Mouse (Mus musculus): ENCODE measurements around the gene Ezr. TPM values are rescaled to one million over a fixed set of nuclear protein-coding genes. Genes with fewer than 3 reads are reported as not detected.

The Ezr gene
- polyA plus RNA-seq, 1 experiment = 368 TPM

- no peaks in the 10 kb centered on the region for H3K27me3 ChIP-seq (ENCODE audit: control insufficient read depth, insufficient read depth, low read length)
- H3K27ac ChIP-seq (ENCODE audit: insufficient read depth, low read depth, low read length) = peak overlapping the region; percentile 98
- 35% methylated on average over 16 of the region's 16 CpGs for WGBS
- peaks cover 26% of the 10 kb centered on the region for H3K4me1 ChIP-seq (ENCODE audit: control insufficient read depth, insufficient read depth, insufficient read length, low read length)
- H3K36me3 ChIP-seq (ENCODE audit: control insufficient read depth, insufficient read depth, low read length) = no peaks in the 10 kb centered on the region
- TF ChIP-seq POLR2A (IDR thresholded peaks at IDR 0.05; ENCODE audit: low read depth, low read length) (no peak), CTCF (IDR thresholded peaks at IDR 0.05; ENCODE audit: extremely low read depth, insufficient read length, insufficient replicate concordance, low read depth, low read length) (no peak)
- H3K4me3 ChIP-seq (ENCODE audit: low read depth, low read length) = peak overlapping the region; percentile 31
These were observed 25.4 kb upstream of the Ezr start for GRCm38 (mm10) chr17:6807827-6808520.

DNA sequence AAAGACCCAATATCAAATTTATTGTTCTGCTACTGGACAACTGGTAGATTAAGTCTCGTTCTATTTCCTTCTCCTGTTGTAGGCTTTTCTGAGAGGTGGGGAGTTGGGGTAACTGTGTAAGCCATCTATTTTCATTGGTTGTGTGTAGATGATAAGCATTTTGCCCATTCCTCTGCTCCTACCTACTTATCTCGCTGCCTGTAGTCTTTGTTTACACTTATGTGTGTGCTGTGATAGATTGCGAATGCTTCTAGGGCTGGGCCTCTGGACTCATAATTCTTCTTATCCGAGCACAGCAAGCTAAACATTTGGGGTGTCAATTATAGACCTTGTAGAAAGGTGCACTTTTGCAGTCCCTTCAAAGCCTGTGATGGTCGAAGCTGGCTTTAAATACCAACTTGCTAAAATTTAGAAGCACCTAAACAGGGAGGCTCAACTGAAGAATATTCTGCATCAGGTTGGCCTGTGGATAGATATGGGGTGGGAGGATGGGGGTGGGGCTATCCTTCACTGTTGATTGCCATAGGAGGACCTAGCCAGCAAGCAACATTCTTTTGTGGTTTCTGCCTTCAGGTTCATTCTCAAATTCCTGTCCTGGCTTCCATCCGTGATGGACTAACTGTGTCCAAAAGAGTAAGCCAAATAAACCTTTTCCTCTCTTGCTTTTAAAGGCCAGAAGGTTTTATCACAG is 22.4 kb upstream of the Ezr start:
- Histone ChIP-seq H3K27me3 (ENCODE audit: control insufficient read depth, insufficient read depth, low read length) (no peaks in the 10 kb centered on the region), H3K4me3 (ENCODE audit: low read depth, low read length) (no peak overlapping the region), H3K4me1 (ENCODE audit: control insufficient read depth, insufficient read depth, insufficient read length, low read length) (peaks cover 19% of the 10 kb centered on the region; the same call in 1 of the 2 replicates), H3K27ac (ENCODE audit: insufficient read depth, low read depth, low read length) (no peak overlapping the region), H3K36me3 (ENCODE audit: control insufficient read depth, insufficient read depth, low read length) (no peaks in the 10 kb centered on the region)
- TF ChIP-seq CTCF (IDR thresholded peaks at IDR 0.05; ENCODE audit: extremely low read depth, insufficient read length, insufficient replicate concordance, low read depth, low read length) (no peak), POLR2A (IDR thresholded peaks at IDR 0.05; ENCODE audit: low read depth, low read length) (no peak)
- 29% methylated on average over 6 of the region's 6 CpGs for WGBS

GRCm38 (mm10) chr17:6804111-6804510 is 21.5 kb upstream of the Ezr start:
- H3K27me3 ChIP-seq (ENCODE audit: control insufficient read depth, insufficient read depth, low read length) = no peaks in the 10 kb centered on the region
- TF ChIP-seq POLR2A (IDR thresholded peaks at IDR 0.05; ENCODE audit: low read depth, low read length) (no peak), CTCF (IDR thresholded peaks at IDR 0.05; ENCODE audit: extremely low read depth, insufficient read length, insufficient replicate concordance, low read depth, low read length) (no peak)
- no peaks in the 10 kb centered on the region for H3K36me3 ChIP-seq (ENCODE audit: control insufficient read depth, insufficient read depth, low read length)
- no peak overlapping the region for H3K4me3 ChIP-seq (ENCODE audit: low read depth, low read length)
- H3K27ac ChIP-seq (ENCODE audit: insufficient read depth, low read depth, low read length) = no peak overlapping the region
- WGBS = 87% methylated on average over 6 of the region's 6 CpGs
- H3K4me1 ChIP-seq (ENCODE audit: control insufficient read depth, insufficient read depth, insufficient read length, low read length) = peaks cover 15% of the 10 kb centered on the region; the same call in 1 of the 2 replicates

- 90% methylated on average over 1 of the region's 1 CpGs for WGBS
These were observed 21.0 kb upstream of the Ezr start for GRCm38 (mm10) chr17:6803614-6804013.

DNA sequence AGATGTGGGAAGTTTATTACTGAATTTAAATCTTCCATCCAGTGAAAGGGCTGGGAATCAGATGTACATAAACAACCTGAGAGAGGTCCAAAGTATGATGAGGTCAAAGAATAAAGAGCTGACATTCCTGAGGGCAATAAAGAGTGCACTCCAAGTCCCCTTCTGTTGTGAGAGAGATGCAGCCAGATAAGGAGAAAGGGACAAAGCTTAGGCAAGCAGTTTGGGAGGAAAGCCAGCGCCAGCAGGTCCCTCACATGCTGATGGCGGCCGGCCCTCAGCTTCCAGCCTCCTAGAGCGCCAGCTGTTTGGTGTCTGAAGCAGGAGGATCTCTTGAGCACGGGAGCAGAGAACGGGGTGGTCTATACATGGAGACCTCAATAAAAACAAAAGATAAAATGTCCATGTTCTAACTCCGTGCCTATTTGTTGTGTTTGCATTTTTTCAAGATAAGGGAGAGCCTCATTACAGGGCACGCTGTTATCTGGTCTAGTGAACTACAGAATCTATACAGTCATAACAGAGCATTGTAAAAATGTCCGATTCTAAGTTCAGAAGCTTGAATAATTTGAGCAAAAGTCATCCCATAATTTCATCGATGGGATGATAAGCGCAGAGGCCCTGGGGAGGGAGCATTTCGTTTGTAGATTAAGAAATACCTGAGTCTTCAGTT is 15.9 kb upstream of the Ezr start:
- H3K36me3 ChIP-seq (ENCODE audit: control insufficient read depth, insufficient read depth, low read length) = no peaks in the 10 kb centered on the region
- WGBS = 21% methylated on average over 12 of the region's 12 CpGs

More at GRCm38 (mm10) chr17:6803614-6804013, 21.0 kb upstream of the Ezr start:
- no peaks in the 10 kb centered on the region for H3K36me3 ChIP-seq (ENCODE audit: control insufficient read depth, insufficient read depth, low read length)
- H3K4me1 ChIP-seq (ENCODE audit: control insufficient read depth, insufficient read depth, insufficient read length, low read length) = peaks cover 13% of the 10 kb centered on the region; the same call in 1 of the 2 replicates
- H3K27ac ChIP-seq (ENCODE audit: insufficient read depth, low read depth, low read length) = no peak overlapping the region
- no peaks in the 10 kb centered on the region for H3K27me3 ChIP-seq (ENCODE audit: control insufficient read depth, insufficient read depth, low read length)
- TF ChIP-seq POLR2A (IDR thresholded peaks at IDR 0.05; ENCODE audit: low read depth, low read length) = no peak
- TF ChIP-seq CTCF (IDR thresholded peaks at IDR 0.05; ENCODE audit: extremely low read depth, insufficient read length, insufficient replicate concordance, low read depth, low read length) = no peak
- H3K4me3 ChIP-seq (ENCODE audit: low read depth, low read length) = no peak overlapping the region

DNA sequence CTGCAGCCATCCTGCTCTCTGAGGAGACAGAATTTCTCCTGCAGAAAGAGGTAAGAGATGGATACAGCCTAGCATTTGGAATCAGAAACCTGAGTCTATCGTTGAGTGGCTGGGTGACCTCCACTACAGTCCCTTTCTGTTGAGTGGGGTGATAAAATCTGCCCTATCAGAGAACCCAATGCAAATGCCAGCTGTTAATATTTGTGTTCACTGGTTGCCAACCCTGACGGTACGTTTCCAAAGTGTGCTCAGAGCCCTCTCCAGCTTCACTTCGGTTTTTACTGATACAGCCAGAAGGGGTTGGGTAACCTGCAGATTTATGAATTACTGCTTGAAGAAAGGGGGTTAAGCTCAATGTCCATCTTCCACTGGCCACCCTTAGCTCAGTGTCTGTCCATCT is 14.9 kb upstream of the Ezr start:
- H3K27me3 ChIP-seq (ENCODE audit: control insufficient read depth, insufficient read depth, low read length) = no peaks in the 10 kb centered on the region
- H3K4me1 ChIP-seq (ENCODE audit: control insufficient read depth, insufficient read depth, insufficient read length, low read length) = peaks cover 29% of the 10 kb centered on the region
- H3K27ac ChIP-seq (ENCODE audit: insufficient read depth, low read depth, low read length) = peak overlapping the region; percentile 94
- 20% methylated on average over 4 of the region's 4 CpGs for WGBS
- TF ChIP-seq CTCF (IDR thresholded peaks at IDR 0.05; ENCODE audit: extremely low read depth, insufficient read length, insufficient replicate concordance, low read depth, low read length) (no peak), POLR2A (IDR thresholded peaks at IDR 0.05; ENCODE audit: low read depth, low read length) (no peak)
- no peak overlapping the region for H3K4me3 ChIP-seq (ENCODE audit: low read depth, low read length)
- no peaks in the 10 kb centered on the region for H3K36me3 ChIP-seq (ENCODE audit: control insufficient read depth, insufficient read depth, low read length)

More for the DNA sequence above, 15.9 kb upstream of the Ezr start:
- H3K4me1 ChIP-seq (ENCODE audit: control insufficient read depth, insufficient read depth, insufficient read length, low read length) = peaks cover 29% of the 10 kb centered on the region
- TF ChIP-seq POLR2A (IDR thresholded peaks at IDR 0.05; ENCODE audit: low read depth, low read length) (no peak), CTCF (IDR thresholded peaks at IDR 0.05; ENCODE audit: extremely low read depth, insufficient read length, insufficient replicate concordance, low read depth, low read length) (no peak)
- peak overlapping the region; percentile 40 for H3K4me3 ChIP-seq (ENCODE audit: low read depth, low read length)
- no peaks in the 10 kb centered on the region for H3K27me3 ChIP-seq (ENCODE audit: control insufficient read depth, insufficient read depth, low read length)
- H3K27ac ChIP-seq (ENCODE audit: insufficient read depth, low read depth, low read length) = peak overlapping the region; percentile 88
